Mouse (Mus musculus) lung, postnatal 0 days (tissue): Measurements from ENCODE around the gene Ckb. TPM values are rescaled to one million over a fixed set of nuclear protein-coding genes. Genes with fewer than 3 reads are reported as not detected.

Experiments
- ATAC-seq: fragments of 200-750 bp; cut with Nextera tagmentation; 2 replicates; pipeline ENCODE4 v1.8.0; 2017; ENCODE audit warnings: moderate library complexity
- DNase-seq: peaks from one replicate; pipeline ENCODE4 v3.0.0-alpha.2; 2016; ENCODE audit warnings: low spot score
- H3K27ac ChIP-seq: fragments of 300-500 bp; sonication (generic); 2 replicates; pipeline ENCODE4 v1.5.1; 2014; ENCODE audit warnings: antibody characterized with exemption, mild to moderate bottlenecking, low read length, mixed read lengths
- H3K27me3 ChIP-seq: fragments of 300-500 bp; sonication (generic); replicated peaks from 2 replicates; pipeline ENCODE4 v1.6.1; 2014; ENCODE audit warnings: low read length, mixed read lengths; ENCODE audit not compliant: insufficient read depth
- H3K36me3 ChIP-seq: fragments of 300-500 bp; sonication (generic); 2 replicates; pipeline ENCODE4 v1.6.1; 2014; ENCODE audit warnings: low read length, mixed read lengths; ENCODE audit not compliant: insufficient read depth
- H3K4me1 ChIP-seq: fragments of 300-500 bp; sonication (generic); 2 replicates; pipeline ENCODE4 v1.6.1; 2014; ENCODE audit warnings: antibody characterized with exemption, low read depth, low read length, mixed read lengths; ENCODE audit not compliant: insufficient read depth
- H3K4me2 ChIP-seq: fragments of 300-500 bp; sonication (generic); replicated peaks from 2 replicates; pipeline ENCODE4 v1.6.1; 2014; ENCODE audit warnings: low read depth, mild to moderate bottlenecking, low read length, moderate library complexity, mixed read lengths
- H3K4me3 ChIP-seq: fragments of 300-500 bp; sonication (generic); 2 replicates; pipeline ENCODE4 v1.5.1; 2014; ENCODE audit warnings: low read depth, low read length
- H3K9ac ChIP-seq: fragments of 300-500 bp; sonication (generic); replicated peaks from 2 replicates; pipeline ENCODE4 v1.6.1; 2014; ENCODE audit warnings: low read depth, mild to moderate bottlenecking
- H3K9me3 ChIP-seq: fragments of 300-500 bp; sonication (generic); 2 replicates; pipeline ENCODE4 v1.6.1; 2016; ENCODE audit warnings: low read length, mixed read lengths
- CTCF ChIP-seq: IDR thresholded peaks from 2 replicates; pipeline ENCODE4 v1.5.1; 2016; ENCODE audit warnings: antibody characterized with exemption, mild to moderate bottlenecking
- EP300 ChIP-seq: IDR thresholded peaks from 2 replicates; pipeline ENCODE4 v1.6.1; 2016; ENCODE audit warnings: antibody characterized with exemption, mild to moderate bottlenecking, control low read depth
- WGBS: fragments of 180-500 bp; shearing (Covaris S2); extraction: QIAGEN DNeasy Blood & Tissue Kit; methylation state at CpG from one replicate; pipeline ENCODE4 v1.1.7; 2014; 5-methylcytosine and 5-hydroxymethylcytosine counted together
- polyA plus RNA-seq: library from polyadenylated mRNA; unstranded; fragments of >200 nt; fragmentation: Nextera tagmentation; extraction: Ambion mirVana; gene quantifications from 2 replicates; pipeline ENCODE4 v1.2.1, GENCODE M21; 2015

Ckb gene
- polyA plus RNA-seq, 1 experiment from 2014 or later, result 153 TPM

DNA sequence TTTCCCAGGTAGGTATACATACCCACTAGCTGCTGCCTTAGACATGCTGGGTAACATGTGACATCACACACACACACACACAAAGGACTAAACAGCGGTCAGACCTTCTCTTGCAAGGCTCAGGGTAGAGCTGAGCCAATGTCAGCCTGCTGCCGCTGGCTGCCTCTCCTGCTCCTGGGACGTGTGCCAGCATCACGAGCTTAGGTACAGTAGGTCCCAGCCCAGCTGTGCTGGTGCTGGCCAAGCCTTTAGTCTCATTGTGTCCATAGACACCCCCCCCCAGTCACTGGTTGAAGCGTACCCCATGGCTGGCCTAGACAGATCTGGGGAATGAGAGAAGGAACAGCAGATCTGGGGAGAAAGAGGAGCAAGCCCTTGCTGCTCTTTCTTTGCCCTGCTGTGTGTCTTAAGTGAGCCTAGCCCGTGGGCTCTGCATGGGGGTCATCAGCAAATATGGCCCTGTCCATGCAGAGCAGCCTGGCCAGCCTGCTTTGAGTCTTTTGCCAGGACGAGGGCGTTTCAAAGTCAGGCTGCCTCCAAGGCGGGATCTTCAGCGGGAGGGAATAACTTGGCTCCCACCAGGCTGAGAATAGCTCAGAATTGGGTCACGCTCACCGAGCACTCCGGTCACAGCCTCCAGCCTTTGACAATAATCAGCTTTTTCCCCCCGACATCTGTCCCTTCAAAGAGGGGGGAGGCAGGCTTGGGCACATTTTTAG lies 15.4 kb upstream of the Ckb start:
- Histone ChIP-seq H3K9ac (no peak overlapping the region), H3K27ac (peak overlapping the region; percentile 63), H3K4me2 (no peak overlapping the region), H3K4me3 (no peak overlapping the region), H3K36me3 (no peaks in the 10 kb centered on the region), H3K9me3 (no peaks in the 10 kb centered on the region), H3K27me3 (no peaks in the 10 kb centered on the region), H3K4me1 (peaks cover 4% of the 10 kb centered on the region; the same call in 1 of the 2 replicates)
- TF ChIP-seq CTCF (no peak), EP300 (no peak)
- WGBS, result 22% methylated on average over 14 of the region's 14 CpGs
- DNase-seq (peak; percentile 85), ATAC-seq (peak; percentile 72)

DNA sequence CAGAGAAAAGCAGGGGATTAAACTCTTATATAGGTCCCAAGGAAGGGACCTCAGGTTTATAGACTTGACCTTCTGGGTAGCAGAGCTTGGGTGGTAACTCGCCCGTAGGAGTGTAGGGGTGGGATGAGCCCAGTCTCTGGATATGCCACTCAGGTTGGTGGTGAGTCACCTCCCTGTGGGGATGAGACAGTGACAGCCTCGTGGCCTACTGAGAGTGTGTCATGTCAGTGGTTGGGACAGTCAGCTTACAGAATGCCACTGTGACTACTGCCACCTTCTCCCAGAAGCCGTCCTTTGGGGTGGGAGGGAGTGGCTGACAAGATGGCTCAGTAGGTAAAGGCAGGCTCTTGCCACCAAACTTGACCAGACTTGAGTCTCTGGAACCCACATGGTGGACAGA lies 14.3 kb upstream of the Ckb start:
- no peaks in the 10 kb centered on the region for H3K4me1 ChIP-seq
- TF ChIP-seq EP300 (no peak), CTCF (no peak)
- H3K27ac ChIP-seq, result no peak overlapping the region
- no peak overlapping the region for H3K4me3 ChIP-seq
- no peaks in the 10 kb centered on the region for H3K9me3 ChIP-seq
- 73% methylated on average over 4 of the region's 4 CpGs for WGBS
- no peaks in the 10 kb centered on the region for H3K36me3 ChIP-seq
- no peak overlapping the region for H3K4me2 ChIP-seq
- ATAC-seq, result no peak
- DNase-seq, result no peak
- no peak overlapping the region for H3K9ac ChIP-seq
- no peaks in the 10 kb centered on the region for H3K27me3 ChIP-seq

DNA sequence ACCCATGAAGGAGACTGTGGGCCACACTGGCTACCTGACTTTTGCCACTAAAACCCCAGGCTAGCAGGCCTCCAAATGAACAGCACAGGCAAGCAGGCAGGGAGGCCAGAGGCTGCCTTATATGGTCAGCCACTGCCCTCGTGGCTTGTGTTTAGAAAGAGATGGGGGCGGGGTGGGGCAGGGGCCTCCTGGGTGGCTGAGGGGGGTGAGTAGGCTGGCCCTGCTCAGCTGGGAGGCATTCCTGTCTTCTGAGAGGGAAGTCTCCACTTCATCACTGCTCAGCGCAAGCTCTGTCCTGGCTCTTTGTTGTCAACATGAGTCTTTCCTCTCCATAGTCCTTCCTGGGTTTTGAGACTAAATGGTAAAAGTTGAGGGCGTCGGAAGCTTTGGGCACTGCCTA lies 10.7 kb upstream of the Ckb start:
- 52% methylated on average over 5 of the region's 5 CpGs for WGBS
- TF ChIP-seq EP300, result no peak
- no peak for TF ChIP-seq CTCF
- ATAC-seq, result peak; percentile 55

DNA sequence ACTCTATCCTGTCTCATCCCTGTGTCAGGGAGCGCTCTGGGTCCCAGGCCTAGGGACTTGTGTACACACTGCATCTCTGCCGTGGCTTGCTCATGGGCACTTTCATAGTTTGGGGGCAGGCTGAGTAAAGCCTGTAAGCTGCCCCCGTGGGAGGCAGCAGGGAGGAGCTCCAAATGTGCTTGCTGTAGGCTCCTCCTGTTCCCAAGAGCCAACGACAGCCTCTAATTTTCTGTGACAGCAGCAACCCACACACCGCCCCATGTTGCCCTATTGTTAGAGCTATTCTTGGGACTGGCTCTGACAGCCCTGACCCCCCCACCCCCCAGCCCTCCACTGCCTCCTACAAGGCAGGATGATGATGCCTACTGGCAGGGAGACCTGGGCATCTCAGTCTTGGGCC lies 9.9 kb upstream of the Ckb start:
- H3K36me3 ChIP-seq, result no peaks in the 10 kb centered on the region
- H3K9ac ChIP-seq, result no peak overlapping the region
- no peaks in the 10 kb centered on the region for H3K9me3 ChIP-seq
- TF ChIP-seq EP300 (no peak), CTCF (no peak)
- H3K27ac ChIP-seq, result peak overlapping the region; percentile 71
- peak; percentile 14 for ATAC-seq
- no peaks in the 10 kb centered on the region for H3K27me3 ChIP-seq
- no peak overlapping the region for H3K4me2 ChIP-seq
- no peak overlapping the region for H3K4me3 ChIP-seq
- peaks cover 13% of the 10 kb centered on the region for H3K4me1 ChIP-seq
- WGBS, result 68% methylated on average over 5 of the region's 5 CpGs
- peak; percentile 43 for DNase-seq

More for the DNA sequence above, 10.7 kb upstream of the Ckb start:
- Histone ChIP-seq H3K9me3 (no peaks in the 10 kb centered on the region), H3K27me3 (no peaks in the 10 kb centered on the region), H3K36me3 (no peaks in the 10 kb centered on the region), H3K9ac (no peak overlapping the region), H3K4me2 (no peak overlapping the region), H3K4me1 (peaks cover 6% of the 10 kb centered on the region; the same call in 1 of the 2 replicates), H3K27ac (peak overlapping the region; percentile 76), H3K4me3 (no peak overlapping the region)
- DNase-seq, result peak; percentile 72

DNA sequence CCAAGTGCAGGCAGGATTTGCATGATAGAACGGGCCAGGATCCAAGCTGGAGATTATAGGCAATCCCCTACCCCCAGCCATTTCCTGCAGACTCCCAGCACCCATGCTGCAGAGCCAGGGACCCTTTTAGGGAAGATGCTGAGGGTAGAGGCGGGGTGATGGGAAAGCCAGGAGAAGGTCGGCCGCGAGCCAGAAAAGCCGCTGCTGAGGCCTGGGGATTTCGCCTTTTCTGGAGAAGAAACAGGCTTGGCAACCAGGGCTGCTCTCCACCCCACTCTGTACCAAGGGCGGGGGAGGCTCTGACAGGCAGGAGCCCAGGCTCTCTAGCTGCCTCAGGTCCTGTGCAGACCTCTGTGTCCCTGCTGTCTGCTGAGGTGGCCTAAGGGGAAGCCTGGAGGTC lies 9.2 kb upstream of the Ckb start:
- DNase-seq, result no peak
- no peak overlapping the region for H3K9ac ChIP-seq

DNA sequence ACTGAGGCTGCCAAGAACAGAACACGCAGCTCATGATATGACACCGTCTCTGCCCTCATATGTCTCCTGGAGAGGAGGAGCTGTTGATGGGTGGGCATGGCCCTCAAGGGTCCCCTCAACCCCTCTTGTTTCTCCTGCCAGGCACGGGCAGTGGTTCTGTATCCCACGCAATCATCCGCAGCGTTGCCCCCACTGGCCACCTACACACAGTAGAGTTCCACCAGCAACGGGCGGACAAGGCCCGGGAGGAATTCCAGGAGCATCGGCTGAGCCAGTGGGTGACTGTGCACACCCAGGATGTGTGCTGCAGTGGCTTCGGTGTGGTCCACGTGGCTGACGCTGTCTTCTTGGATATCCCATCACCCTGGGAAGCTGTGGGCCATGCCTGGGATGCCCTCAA lies 8.5 kb upstream of the Ckb start:
- DNase-seq (no peak), ATAC-seq (no peak)
- Histone ChIP-seq H3K9ac (no peak overlapping the region), H3K4me3 (no peak overlapping the region), H3K27me3 (no peaks in the 10 kb centered on the region), H3K4me2 (no peak overlapping the region), H3K9me3 (no peaks in the 10 kb centered on the region), H3K27ac (no peak overlapping the region), H3K4me1 (peaks cover 14% of the 10 kb centered on the region), H3K36me3 (no peaks in the 10 kb centered on the region)
- TF ChIP-seq EP300 (no peak), CTCF (no peak)
- WGBS, result 87% methylated on average over 13 of the region's 13 CpGs

More for the DNA sequence above, 9.2 kb upstream of the Ckb start:
- peak overlapping the region; percentile 71 for H3K27ac ChIP-seq
- 78% methylated on average over 8 of the region's 8 CpGs for WGBS
- no peak for TF ChIP-seq CTCF
- TF ChIP-seq EP300, result no peak
- H3K9me3 ChIP-seq, result no peaks in the 10 kb centered on the region
- no peak overlapping the region for H3K4me2 ChIP-seq
- no peaks in the 10 kb centered on the region for H3K36me3 ChIP-seq
- ATAC-seq, result no peak
- no peaks in the 10 kb centered on the region for H3K27me3 ChIP-seq
- H3K4me1 ChIP-seq, result peaks cover 14% of the 10 kb centered on the region
- H3K4me3 ChIP-seq, result no peak overlapping the region
